Mouse (Mus musculus) heart, adult 2 months (tissue): ENCODE data around the gene Sgpp2.

Source experiments
- CTCF ChIP-seq: fragments of 200-600 bp; IDR thresholded peaks from 2 replicates; pipeline ENCODE4 v1.8.1; 2022; ENCODE audit warnings: antibody characterized with exemption, mild to moderate bottlenecking, moderate library complexity
- POLR2A ChIP-seq: fragments of 200-500 bp; IDR thresholded peaks from 2 replicates; pipeline ENCODE4 v1.6.1; 2011; ENCODE audit warnings: mild to moderate bottlenecking, low read depth, low read length, control low read depth; ENCODE audit not compliant: insufficient read depth

- TF ChIP-seq CTCF = no peak
- TF ChIP-seq POLR2A = no peak
These were observed 3.8 kb downstream of the Sgpp2 start for GRCm38 (mm10) chr1:78313961-78314360.
